Mouse (Mus musculus) intestine, postnatal 0 days (tissue): Measurements from ENCODE around the gene Mcoln2. TPM values are rescaled to one million over a fixed set of nuclear protein-coding genes. Genes with fewer than 3 reads are reported as not detected.

Experiments used
- ATAC-seq: fragments of 200-750 bp; cut with Nextera tagmentation; 2 replicates; pipeline ENCODE4 v1.8.0; 2017; ENCODE audit warnings: mild to moderate bottlenecking, moderate TSS enrichment, moderate library complexity
- H3K27ac ChIP-seq: fragments of 300-500 bp; sonication (generic); 2 replicates; pipeline ENCODE4 v1.5.1; 2014; ENCODE audit warnings: mild to moderate bottlenecking, low read depth, low read length, moderate library complexity
- H3K27me3 ChIP-seq: fragments of 300-500 bp; sonication (generic); replicated peaks from 2 replicates; pipeline ENCODE4 v1.6.1; 2014; ENCODE audit warnings: low read length, mixed read lengths; ENCODE audit not compliant: control insufficient read depth, insufficient read depth
- H3K36me3 ChIP-seq: fragments of 300-500 bp; sonication (generic); 2 replicates; pipeline ENCODE4 v1.6.1; 2014; ENCODE audit warnings: mild to moderate bottlenecking, moderate library complexity; ENCODE audit not compliant: control insufficient read depth, insufficient read depth
- H3K4me1 ChIP-seq: fragments of 300-500 bp; sonication (generic); replicated peaks from 2 replicates; pipeline ENCODE4 v1.6.1; 2014; ENCODE audit warnings: antibody characterized with exemption, low read length, mixed read lengths; ENCODE audit not compliant: control insufficient read depth, insufficient read depth
- H3K4me2 ChIP-seq: fragments of 300-500 bp; sonication (generic); replicated peaks from 2 replicates; pipeline ENCODE4 v1.6.1; 2014; ENCODE audit warnings: low read depth, mild to moderate bottlenecking, moderate library complexity
- H3K4me3 ChIP-seq: fragments of 300-500 bp; sonication (generic); 2 replicates; pipeline ENCODE4 v1.5.1; 2014; ENCODE audit warnings: low read depth, low read length
- H3K9ac ChIP-seq: fragments of 300-500 bp; sonication (generic); 2 replicates; pipeline ENCODE4 v1.6.1; 2014; ENCODE audit warnings: mild to moderate bottlenecking, low read depth, low read length
- H3K9me3 ChIP-seq: fragments of 300-500 bp; sonication (generic); 2 replicates; pipeline ENCODE4 v1.6.1; 2016; ENCODE audit warnings: mixed run types; ENCODE audit not compliant: control insufficient read depth
- CTCF ChIP-seq: sonication (generic); IDR thresholded peaks from 2 replicates; pipeline ENCODE4 v1.5.1; 2016; ENCODE audit warnings: low read depth, mild to moderate bottlenecking, control low read depth, antibody characterized with exemption, moderate library complexity
- WGBS: fragments of 180-500 bp; shearing (Covaris S2); extraction: QIAGEN DNeasy Blood & Tissue Kit; methylation state at CpG from one replicate; pipeline ENCODE4 v1.1.7; 2014; 5-methylcytosine and 5-hydroxymethylcytosine counted together
- polyA plus RNA-seq: library from polyadenylated mRNA; unstranded; fragments of >200 nt; fragmentation: Nextera tagmentation; extraction: Ambion mirVana; gene quantifications from 2 replicates; pipeline ENCODE4 v1.2.1, GENCODE M21; 2015

The Mcoln2 gene
- polyA plus RNA-seq, 1 experiment from 2014 or later: 6.4 TPM

- no peaks in the 10 kb centered on the region for H3K27me3 ChIP-seq
- H3K4me3 ChIP-seq: no peak overlapping the region
- WGBS: 48% methylated on average over 17 of the region's 17 CpGs
- peak overlapping the region; percentile 27; the same call in 1 of the 2 replicates for H3K4me2 ChIP-seq
- H3K9ac ChIP-seq: no peak overlapping the region
- H3K4me1 ChIP-seq: peaks cover 8% of the 10 kb centered on the region
- no peaks in the 10 kb centered on the region for H3K9me3 ChIP-seq
- peak overlapping the region; percentile 75 for H3K27ac ChIP-seq
- peak; percentile 84 for ATAC-seq
- H3K36me3 ChIP-seq: no peaks in the 10 kb centered on the region
- TF ChIP-seq CTCF: no peak
These were observed 47.4 kb downstream of the Mcoln2 start for GRCm38 (mm10) chr3:146196780-146197743.

- H3K27ac ChIP-seq: 0 out of 2 replicates have a peak overlapping the region, but pooled peaks have one; percentile 75
- no peaks in the 10 kb centered on the region for H3K36me3 ChIP-seq
- WGBS: 86% methylated on average over 12 of the region's 12 CpGs
- H3K9ac ChIP-seq: no peak overlapping the region
- no peak for ATAC-seq
- no peaks in the 10 kb centered on the region for H3K9me3 ChIP-seq
- H3K4me2 ChIP-seq: no peak overlapping the region
- no peak for TF ChIP-seq CTCF
- H3K27me3 ChIP-seq: no peaks in the 10 kb centered on the region
- peaks cover 8% of the 10 kb centered on the region for H3K4me1 ChIP-seq
- no peak overlapping the region for H3K4me3 ChIP-seq
These were observed 48.2 kb downstream of the Mcoln2 start for GRCm38 (mm10) chr3:146197785-146198184.

- no peak for ATAC-seq
- Histone ChIP-seq H3K4me1 (peaks cover 8% of the 10 kb centered on the region), H3K27ac (no peak overlapping the region), H3K36me3 (no peaks in the 10 kb centered on the region), H3K4me3 (no peak overlapping the region), H3K4me2 (no peak overlapping the region), H3K9ac (no peak overlapping the region), H3K9me3 (no peaks in the 10 kb centered on the region), H3K27me3 (no peaks in the 10 kb centered on the region)
- 63% methylated on average over 11 of the region's 11 CpGs for whole genome bisulfite sequencing
- no peak for TF ChIP-seq CTCF
These were observed 49.3 kb downstream of the Mcoln2 start for GRCm38 (mm10) chr3:146198803-146199481.

GRCm38 (mm10) chr3:146199486-146199885, 49.9 kb downstream of the Mcoln2 start:
- H3K36me3 ChIP-seq: no peaks in the 10 kb centered on the region
- no peak for TF ChIP-seq CTCF
- peaks cover 8% of the 10 kb centered on the region for H3K4me1 ChIP-seq
- no peak overlapping the region for H3K9ac ChIP-seq
- H3K27me3 ChIP-seq: no peaks in the 10 kb centered on the region
- no peaks in the 10 kb centered on the region for H3K9me3 ChIP-seq
- H3K4me3 ChIP-seq: no peak overlapping the region
- no peak overlapping the region for H3K27ac ChIP-seq
- 65% methylated on average over 3 of the region's 3 CpGs for WGBS
- no peak for ATAC-seq
- no peak overlapping the region for H3K4me2 ChIP-seq

- 18% methylated on average over 2 of the region's 2 CpGs for WGBS
- no peak overlapping the region for H3K9ac ChIP-seq
- H3K4me1 ChIP-seq: no peaks in the 10 kb centered on the region
- H3K9me3 ChIP-seq: no peaks in the 10 kb centered on the region
- H3K36me3 ChIP-seq: no peaks in the 10 kb centered on the region
- no peaks in the 10 kb centered on the region for H3K27me3 ChIP-seq
- H3K4me2 ChIP-seq: no peak overlapping the region
- no peak overlapping the region for H3K4me3 ChIP-seq
- H3K27ac ChIP-seq: no peak overlapping the region
- no peak for TF ChIP-seq CTCF
- ATAC-seq: no peak
These were observed 54.7 kb downstream of the Mcoln2 start for GRCm38 (mm10) chr3:146204375-146204774.

- no peaks in the 10 kb centered on the region for H3K27me3 ChIP-seq
- H3K4me1 ChIP-seq: no peaks in the 10 kb centered on the region
- no peak overlapping the region for H3K27ac ChIP-seq
- no peak overlapping the region for H3K4me3 ChIP-seq
- 25% methylated on average over 11 of the region's 11 CpGs for WGBS
- H3K9ac ChIP-seq: no peak overlapping the region
- peak; percentile 90 for ATAC-seq
- H3K4me2 ChIP-seq: no peak overlapping the region
- H3K9me3 ChIP-seq: no peaks in the 10 kb centered on the region
- no peak for TF ChIP-seq CTCF
- H3K36me3 ChIP-seq: no peaks in the 10 kb centered on the region
These were observed 55.7 kb downstream of the Mcoln2 start for GRCm38 (mm10) chr3:146205305-146205704.
